Mouse (Mus musculus): ENCODE results near the gene Fry. TPM values are rescaled to one million over a fixed set of nuclear protein-coding genes. Genes with fewer than 3 reads are reported as not detected.

The Fry gene
- polyA plus RNA-seq, 1 experiment from 2014 or later, result 5.5 TPM

- Histone ChIP-seq H3K36me3 (ENCODE audit: control insufficient read depth, insufficient read depth) (no peaks in the 10 kb centered on the region), H3K4me3 (ENCODE audit: low read depth, low read length) (no peak overlapping the region), H3K4me2 (replicated peaks; ENCODE audit: low read depth) (no peak overlapping the region), H3K27ac (ENCODE audit: low read depth, low read length) (no peak overlapping the region), H3K9ac (ENCODE audit: low read depth, low read length) (no peak overlapping the region), H3K27me3 (replicated peaks; ENCODE audit: control insufficient read depth, insufficient read depth, low read length) (no peaks in the 10 kb centered on the region), H3K4me1 (replicated peaks; ENCODE audit: control insufficient read depth, insufficient read depth, low read length) (0 out of 2 replicates have a peak, but pooled peaks cover 4% of the 10 kb centered on the region), H3K9me3 (ENCODE audit: control insufficient read depth) (no peaks in the 10 kb centered on the region)
- ATAC-seq, result no peak
- 70% methylated on average over 8 of the region's 8 CpGs for WGBS
- TF ChIP-seq CTCF (IDR thresholded peaks at IDR 0.05; ENCODE audit: low read depth), result no peak
Observed at GRCm38 (mm10) chr5:150219457-150219856, 101.0 kb downstream of the Fry start.

DNA sequence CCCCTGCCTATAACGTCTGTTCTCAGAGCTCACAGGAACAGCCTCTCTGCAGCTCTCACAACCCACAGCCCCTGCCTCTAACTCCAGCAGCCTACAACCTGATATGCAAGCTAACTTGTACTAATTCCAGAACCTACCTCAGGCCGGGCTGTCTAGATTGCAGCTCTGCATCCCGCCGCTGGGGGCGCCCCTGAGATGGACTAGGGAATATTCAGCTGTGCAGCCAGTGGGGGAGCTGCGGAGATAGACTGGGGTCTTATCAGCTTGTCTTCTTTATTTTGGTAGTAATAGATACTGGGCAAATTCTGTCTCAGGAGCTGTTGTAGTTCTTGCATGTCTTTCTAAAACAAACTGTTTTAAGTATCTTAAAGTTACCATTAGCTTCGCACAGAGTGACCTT, 101.9 kb downstream of the Fry start:
- no peaks in the 10 kb centered on the region for H3K27me3 ChIP-seq (replicated peaks; ENCODE audit: control insufficient read depth, insufficient read depth, low read length)

DNA sequence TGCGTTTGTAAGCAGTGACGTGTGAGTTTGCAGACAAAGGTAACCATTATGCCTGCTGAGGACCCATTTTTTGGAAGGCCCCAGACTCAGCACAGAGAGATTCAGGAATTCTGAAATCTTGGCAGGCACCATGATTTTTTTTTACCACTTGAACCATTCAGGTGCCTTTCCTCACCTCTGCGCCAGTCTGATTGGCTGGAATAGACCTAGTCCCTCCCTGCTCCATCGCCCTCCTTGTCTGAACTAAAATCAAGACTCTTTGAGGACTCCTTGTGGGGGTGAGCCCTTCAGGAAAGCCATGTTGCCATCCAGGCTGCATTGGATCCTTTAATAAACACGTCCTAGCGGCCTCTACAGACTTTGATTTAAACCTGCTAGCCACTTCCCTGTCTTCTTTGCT, 103.4 kb downstream of the Fry start:
- Histone ChIP-seq H3K9me3 (ENCODE audit: control insufficient read depth) (no peaks in the 10 kb centered on the region), H3K9ac (ENCODE audit: low read depth, low read length) (no peak overlapping the region)

More for the DNA sequence above, 101.9 kb downstream of the Fry start:
- WGBS, result 40% methylated on average over 7 of the region's 7 CpGs
- Histone ChIP-seq H3K4me3 (ENCODE audit: low read depth, low read length) (no peak overlapping the region), H3K9me3 (ENCODE audit: control insufficient read depth) (no peaks in the 10 kb centered on the region), H3K27ac (ENCODE audit: low read depth, low read length) (no peak overlapping the region), H3K4me2 (replicated peaks; ENCODE audit: low read depth) (no peak overlapping the region), H3K36me3 (ENCODE audit: control insufficient read depth, insufficient read depth) (no peaks in the 10 kb centered on the region), H3K9ac (ENCODE audit: low read depth, low read length) (no peak overlapping the region), H3K4me1 (replicated peaks; ENCODE audit: control insufficient read depth, insufficient read depth, low read length) (0 out of 2 replicates have a peak, but pooled peaks cover 4% of the 10 kb centered on the region)
- peak; percentile 78 for TF ChIP-seq CTCF (IDR thresholded peaks at IDR 0.05; ENCODE audit: low read depth)
- ATAC-seq, result no peak

DNA sequence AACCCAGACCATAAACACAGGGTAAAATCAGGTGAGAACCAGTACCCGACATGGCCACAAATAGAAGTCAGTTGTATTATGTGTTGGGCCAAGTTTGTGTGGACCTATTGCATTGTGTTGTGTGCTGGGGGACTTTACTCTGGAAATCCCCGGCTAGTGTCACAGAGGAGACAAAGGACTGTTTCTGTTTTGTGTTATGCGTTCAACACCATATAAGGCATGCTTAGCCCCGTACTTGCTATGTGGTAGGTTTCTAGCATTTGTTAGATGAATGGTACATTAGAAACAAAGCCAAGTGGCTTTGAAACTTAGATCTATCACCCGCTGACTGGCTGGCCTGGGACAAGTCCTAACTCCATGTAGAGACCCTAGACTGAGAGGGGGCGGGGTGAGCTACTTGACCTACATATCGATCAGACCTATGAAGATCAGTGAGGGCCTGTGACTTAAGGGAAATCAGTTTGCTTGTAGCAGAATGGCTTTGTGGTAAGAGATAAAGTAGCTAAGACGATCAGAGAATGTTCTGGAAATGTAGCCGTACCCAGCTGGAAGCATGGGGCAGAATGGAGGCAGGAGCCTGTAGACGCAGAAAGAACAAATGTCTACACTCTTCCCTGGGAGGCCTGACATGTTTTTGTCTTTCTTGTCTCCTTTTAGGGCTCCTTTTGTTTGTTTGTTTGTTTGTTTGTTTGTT, 105.2 kb downstream of the Fry start:
- Histone ChIP-seq H3K36me3 (ENCODE audit: control insufficient read depth, insufficient read depth) (no peaks in the 10 kb centered on the region), H3K27me3 (replicated peaks; ENCODE audit: control insufficient read depth, insufficient read depth, low read length) (no peaks in the 10 kb centered on the region), H3K27ac (ENCODE audit: low read depth, low read length) (no peak overlapping the region), H3K9ac (ENCODE audit: low read depth, low read length) (no peak overlapping the region), H3K4me3 (ENCODE audit: low read depth, low read length) (no peak overlapping the region), H3K9me3 (ENCODE audit: control insufficient read depth) (no peaks in the 10 kb centered on the region), H3K4me1 (replicated peaks; ENCODE audit: control insufficient read depth, insufficient read depth, low read length) (no peaks in the 10 kb centered on the region), H3K4me2 (replicated peaks; ENCODE audit: low read depth) (no peak overlapping the region)
- 82% methylated on average over 10 of the region's 10 CpGs for WGBS
- TF ChIP-seq CTCF (IDR thresholded peaks at IDR 0.05; ENCODE audit: low read depth), result no peak
- ATAC-seq, result no peak

More for the DNA sequence above, 103.4 kb downstream of the Fry start:
- H3K36me3 ChIP-seq (ENCODE audit: control insufficient read depth, insufficient read depth), result no peaks in the 10 kb centered on the region
- 86% methylated on average over 6 of the region's 6 CpGs for WGBS
- H3K27ac ChIP-seq (ENCODE audit: low read depth, low read length), result no peak overlapping the region
- H3K4me3 ChIP-seq (ENCODE audit: low read depth, low read length), result no peak overlapping the region
- H3K4me1 ChIP-seq (replicated peaks; ENCODE audit: control insufficient read depth, insufficient read depth, low read length), result no peaks in the 10 kb centered on the region
- no peak overlapping the region for H3K4me2 ChIP-seq (replicated peaks; ENCODE audit: low read depth)
- no peak for ATAC-seq
- H3K27me3 ChIP-seq (replicated peaks; ENCODE audit: control insufficient read depth, insufficient read depth, low read length), result no peaks in the 10 kb centered on the region
- TF ChIP-seq CTCF (IDR thresholded peaks at IDR 0.05; ENCODE audit: low read depth), result no peak

DNA sequence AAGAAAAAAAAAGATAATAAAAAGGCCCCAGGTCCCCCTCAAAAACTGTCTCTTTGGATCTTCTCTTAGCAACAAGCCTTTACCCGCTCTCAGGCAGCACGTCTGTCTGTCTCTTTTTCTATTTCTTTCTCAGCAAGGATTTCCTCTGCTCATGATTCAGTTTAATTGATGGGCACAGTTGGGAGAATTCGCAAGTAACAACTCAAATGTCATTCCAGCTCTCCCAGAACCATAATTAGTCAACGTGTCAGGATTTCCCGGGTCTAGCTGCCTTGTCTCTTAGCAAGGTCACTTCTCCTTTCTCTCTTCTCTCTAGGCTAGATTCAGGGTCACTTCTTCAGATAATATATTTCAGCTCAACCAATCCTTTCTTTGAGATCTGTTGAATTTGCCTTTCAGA, 110.6 kb downstream of the Fry start:
- no peak for ATAC-seq
- Histone ChIP-seq H3K36me3 (ENCODE audit: control insufficient read depth, insufficient read depth) (no peaks in the 10 kb centered on the region), H3K4me1 (replicated peaks; ENCODE audit: control insufficient read depth, insufficient read depth, low read length) (no peaks in the 10 kb centered on the region), H3K9ac (ENCODE audit: low read depth, low read length) (no peak overlapping the region), H3K9me3 (ENCODE audit: control insufficient read depth) (no peaks in the 10 kb centered on the region), H3K27me3 (replicated peaks; ENCODE audit: control insufficient read depth, insufficient read depth, low read length) (no peaks in the 10 kb centered on the region), H3K4me3 (ENCODE audit: low read depth, low read length) (no peak overlapping the region), H3K27ac (ENCODE audit: low read depth, low read length) (no peak overlapping the region), H3K4me2 (replicated peaks; ENCODE audit: low read depth) (no peak overlapping the region)
- 73% methylated on average over 5 of the region's 5 CpGs for WGBS
- TF ChIP-seq CTCF (IDR thresholded peaks at IDR 0.05; ENCODE audit: low read depth), result no peak

- H3K9ac ChIP-seq (ENCODE audit: low read depth, low read length), result no peak overlapping the region
- H3K9me3 ChIP-seq (ENCODE audit: control insufficient read depth), result no peaks in the 10 kb centered on the region
- no peaks in the 10 kb centered on the region for H3K36me3 ChIP-seq (ENCODE audit: control insufficient read depth, insufficient read depth)
- H3K4me1 ChIP-seq (replicated peaks; ENCODE audit: control insufficient read depth, insufficient read depth, low read length), result no peaks in the 10 kb centered on the region
- no peak overlapping the region for H3K27ac ChIP-seq (ENCODE audit: low read depth, low read length)
- H3K4me3 ChIP-seq (ENCODE audit: low read depth, low read length), result no peak overlapping the region
- no peak overlapping the region for H3K4me2 ChIP-seq (replicated peaks; ENCODE audit: low read depth)
- TF ChIP-seq CTCF (IDR thresholded peaks at IDR 0.05; ENCODE audit: low read depth), result peak; percentile 36; the same call in 1 of the 2 replicates
- 97% methylated on average over 4 of the region's 4 CpGs for WGBS
- ATAC-seq, result no peak
- no peaks in the 10 kb centered on the region for H3K27me3 ChIP-seq (replicated peaks; ENCODE audit: control insufficient read depth, insufficient read depth, low read length)
Observed at GRCm38 (mm10) chr5:150229776-150230175, 111.3 kb downstream of the Fry start.

Measured in intestine, postnatal 0 days (tissue).